Mouse (Mus musculus) kidney, adult 9 months (tissue): ENCODE measurements at regions not wholly inside any gene's neighbourhood (a gene's known extent, or its start where the extent isn't known, plus 50 kb on each side); places are given as distances from the start of the nearest gene placed in this dataset.
"Not testable (repeated sequence)": the region's sequence is repeated elsewhere in the genome, so short reads cannot be mapped to it uniquely, and the experiment has no call there.

Source experiments
- DNase-seq: peaks from one replicate; pipeline ENCODE4 v3.0.0; 2022

DNA sequence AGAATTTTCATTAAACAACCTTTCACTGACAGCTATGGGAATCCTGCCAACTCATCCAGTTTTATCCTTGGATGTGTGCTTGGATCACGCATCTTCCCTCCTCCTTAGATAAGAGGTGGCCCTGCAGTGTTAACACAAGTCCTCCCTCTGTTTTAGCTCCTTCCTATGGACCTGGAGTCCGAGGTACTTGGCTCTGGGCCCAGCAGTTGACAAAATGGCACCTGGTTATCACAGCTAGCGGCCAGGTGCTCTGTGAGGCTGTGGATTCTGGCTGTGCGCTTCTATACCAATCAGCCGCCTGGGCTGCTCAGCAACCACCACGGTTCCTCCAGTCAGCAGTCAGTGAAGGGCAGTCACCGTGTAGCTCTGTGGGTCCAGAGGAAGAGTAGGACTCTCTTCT, 157.4 kb downstream of the Prdm2 start:
- no peak for DNase-seq

DNA sequence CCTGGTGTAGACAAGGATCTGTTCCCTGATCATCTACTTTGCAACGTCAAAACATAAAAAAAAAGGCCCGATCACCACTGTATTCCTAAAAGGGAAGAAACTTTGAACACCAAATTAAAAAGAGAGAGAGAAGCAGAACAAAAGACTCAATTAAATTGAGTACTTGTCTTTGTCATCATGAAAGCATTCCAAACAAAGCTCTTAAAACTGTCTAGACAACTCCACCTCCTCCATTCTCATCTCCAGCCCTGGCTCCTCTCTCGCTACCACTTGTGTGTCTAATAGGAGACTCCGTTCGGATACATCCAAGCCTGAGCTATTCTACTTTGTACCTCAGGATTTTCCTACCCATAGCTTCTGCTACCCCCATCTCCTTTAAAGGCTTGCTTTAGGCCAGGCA, 159.8 kb downstream of the Prdm2 start:
- DNase-seq = no peak

DNA sequence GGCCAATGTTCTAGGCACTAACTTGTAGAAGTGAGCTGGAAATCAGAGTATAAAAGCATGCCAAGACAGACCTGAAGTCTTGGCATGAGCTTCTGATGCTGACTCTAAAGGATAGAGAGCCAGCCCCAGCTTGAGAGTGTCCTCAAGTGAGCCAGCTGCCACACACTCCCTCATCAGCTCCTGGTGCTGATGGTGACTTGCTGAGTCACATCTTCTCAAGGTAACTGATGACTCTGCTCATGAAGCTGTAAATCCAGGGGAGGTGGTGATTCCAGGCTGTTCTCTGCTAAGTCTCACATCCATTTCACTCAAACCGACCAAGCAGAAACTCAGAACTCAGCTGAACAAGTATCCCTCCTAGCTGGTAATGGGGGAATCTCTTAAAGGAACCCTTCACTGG, 161.6 kb downstream of the Prdm2 start:
- no peak for DNase-seq

DNA sequence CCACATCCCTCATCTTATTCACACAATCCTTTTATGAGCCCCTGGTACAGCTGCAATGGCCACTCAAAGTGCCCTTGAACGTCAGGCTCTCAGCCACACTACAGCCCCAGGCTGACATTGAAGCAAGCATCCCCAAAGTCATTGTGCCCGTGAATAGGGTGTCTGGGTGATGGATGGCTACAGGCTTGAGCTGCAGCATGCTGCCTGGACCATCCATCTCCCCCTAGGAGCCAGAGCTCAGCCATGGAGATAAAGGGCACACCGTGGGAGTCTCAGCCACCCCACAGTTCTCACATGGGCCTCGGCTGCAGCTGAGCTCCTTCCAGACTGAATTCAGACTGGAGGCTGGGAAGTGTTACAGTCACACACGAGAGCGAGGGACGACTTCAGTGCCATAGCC, 167.6 kb downstream of the Prdm2 start:
- no peak for DNase-seq

DNA sequence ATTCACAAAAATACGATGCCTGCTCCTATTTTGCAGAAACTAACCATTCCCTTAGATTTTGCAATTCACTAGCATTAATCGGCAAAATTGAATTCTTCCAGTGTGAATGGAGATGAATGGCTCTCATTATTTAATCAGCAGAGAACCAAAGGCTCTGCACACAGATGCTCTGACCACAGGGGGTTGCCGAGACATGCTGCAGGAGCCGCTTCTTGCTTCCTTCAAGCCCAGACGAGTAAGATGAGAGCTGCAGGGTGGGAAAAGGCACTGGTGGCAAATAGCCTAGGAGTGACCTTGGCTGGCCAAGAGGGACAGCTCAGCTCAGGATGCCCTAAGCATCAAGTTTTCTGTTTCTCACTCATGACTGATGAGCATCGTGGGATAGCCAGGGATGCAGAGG, 170.0 kb downstream of the Prdm2 start:
- no peak for DNase-seq

DNA sequence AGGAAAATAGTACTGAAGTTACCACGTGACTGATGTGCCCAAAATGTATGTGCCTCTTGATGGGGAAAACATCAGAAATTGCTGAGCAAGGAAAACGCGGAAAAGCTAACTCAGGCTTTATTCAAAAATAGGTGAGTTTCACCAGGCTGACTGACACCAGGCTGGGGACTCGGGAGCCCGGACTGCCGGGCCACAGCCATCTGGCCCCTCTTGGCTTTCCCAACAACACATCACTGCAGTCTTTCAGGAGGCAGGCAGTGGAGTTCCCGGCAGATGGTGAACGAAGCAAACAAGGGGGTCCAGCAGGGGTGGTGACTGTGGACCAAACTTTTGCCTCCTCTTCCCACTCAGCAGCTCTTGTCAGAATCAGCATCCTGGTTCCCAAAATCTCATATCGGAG, 174.2 kb downstream of the Prdm2 start:
- DNase-seq = no peak

DNA sequence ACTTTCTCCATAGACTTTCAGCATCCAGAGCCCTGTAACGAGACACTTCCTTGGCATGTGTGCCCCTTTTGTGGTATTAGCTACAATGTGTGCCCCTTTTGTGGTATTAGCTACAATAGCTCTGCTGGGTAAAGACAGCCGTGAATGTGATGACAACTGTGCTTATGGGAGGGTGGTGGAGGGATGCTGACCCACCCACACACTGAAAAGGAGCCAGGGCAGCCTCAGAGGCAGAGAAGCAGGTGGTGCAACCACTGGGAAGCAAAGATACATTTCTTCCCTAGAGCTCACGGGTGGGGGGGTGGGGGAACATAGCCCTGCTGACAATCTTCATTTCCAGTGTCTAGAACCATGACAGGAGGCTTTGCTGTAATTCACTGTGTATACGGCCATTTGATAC, 176.1 kb downstream of the Prdm2 start:
- DNase-seq = no peak

DNA sequence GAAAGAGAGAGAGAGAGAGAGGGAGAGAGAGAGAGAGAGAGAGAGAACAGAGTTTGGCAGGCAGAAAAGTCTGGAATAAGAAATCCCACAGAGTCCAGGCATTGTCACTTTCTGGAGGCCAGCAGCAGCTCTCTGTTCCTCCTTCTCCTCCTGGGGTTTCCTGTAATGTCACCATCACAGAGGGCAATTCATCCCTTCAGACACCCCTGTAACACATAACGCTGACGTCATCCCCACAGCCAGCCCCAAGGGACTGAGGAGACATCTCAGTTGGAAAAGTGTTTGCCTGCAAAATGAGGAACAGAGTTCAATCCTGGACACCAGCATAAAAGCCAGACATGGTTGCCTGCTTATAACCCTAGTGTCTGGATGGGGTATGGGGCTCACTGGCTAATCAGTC, 177.7 kb downstream of the Prdm2 start:
- not testable (repeated sequence) for DNase-seq

DNA sequence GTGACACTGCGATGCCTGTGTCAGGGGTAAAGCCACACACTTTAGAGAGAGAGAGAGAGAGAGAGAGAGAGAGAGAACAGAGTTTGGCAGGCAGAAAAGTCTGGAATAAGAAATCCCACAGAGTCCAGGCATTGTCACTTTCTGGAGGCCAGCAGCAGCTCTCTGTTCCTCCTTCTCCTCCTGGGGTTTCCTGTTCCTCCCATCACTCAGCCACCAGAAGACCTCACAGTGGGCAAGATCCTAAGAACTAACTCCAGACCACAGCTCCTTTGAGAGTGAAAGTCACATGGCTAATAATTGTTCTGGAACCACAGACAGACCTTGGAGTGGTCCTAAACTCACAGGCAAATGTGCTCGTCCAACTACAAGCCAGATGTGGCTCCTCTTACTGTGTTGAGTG, 178.5 kb downstream of the Prdm2 start:
- not testable (repeated sequence) for DNase-seq

DNA sequence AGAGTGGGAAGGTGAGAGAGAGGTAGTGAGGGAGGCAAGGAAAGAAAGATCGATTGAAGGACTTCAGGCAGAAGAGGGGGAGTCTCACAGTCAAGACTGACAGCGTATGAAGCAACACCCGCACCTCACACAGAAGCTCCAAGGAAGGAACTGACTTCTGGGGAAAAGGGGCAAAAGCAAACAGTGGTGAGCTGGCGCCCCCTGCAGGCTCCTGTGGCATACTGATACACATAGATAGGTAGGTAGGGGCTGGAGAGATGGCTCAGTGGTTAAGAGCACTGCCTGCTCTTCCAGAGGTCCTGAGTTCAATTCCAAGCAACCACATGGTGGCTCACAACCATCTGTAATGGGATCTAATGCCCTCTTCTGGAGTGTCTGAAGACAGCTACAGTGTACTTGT, 183.0 kb downstream of the Prdm2 start:
- peak; percentile 10 for DNase-seq

DNA sequence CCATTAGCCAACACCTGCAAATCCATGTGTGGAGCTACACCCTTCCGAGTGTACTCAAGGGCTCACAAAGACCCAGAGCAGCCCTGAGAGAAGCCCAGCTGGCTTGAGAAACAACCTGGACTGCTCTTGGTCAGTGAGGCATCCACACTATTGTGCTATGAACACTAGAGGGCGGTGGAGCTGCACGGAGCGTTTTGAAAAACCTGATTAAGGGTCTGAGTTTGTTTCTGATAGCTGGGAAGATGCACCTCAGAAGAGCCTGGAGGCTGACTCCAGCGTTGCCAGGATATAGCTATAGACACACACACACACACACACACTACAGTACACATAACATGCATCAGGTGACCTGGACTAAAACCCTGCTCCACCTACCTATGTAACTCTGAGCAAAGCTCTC, 185.5 kb downstream of the Prdm2 start:
- DNase-seq = peak; percentile 54

DNA sequence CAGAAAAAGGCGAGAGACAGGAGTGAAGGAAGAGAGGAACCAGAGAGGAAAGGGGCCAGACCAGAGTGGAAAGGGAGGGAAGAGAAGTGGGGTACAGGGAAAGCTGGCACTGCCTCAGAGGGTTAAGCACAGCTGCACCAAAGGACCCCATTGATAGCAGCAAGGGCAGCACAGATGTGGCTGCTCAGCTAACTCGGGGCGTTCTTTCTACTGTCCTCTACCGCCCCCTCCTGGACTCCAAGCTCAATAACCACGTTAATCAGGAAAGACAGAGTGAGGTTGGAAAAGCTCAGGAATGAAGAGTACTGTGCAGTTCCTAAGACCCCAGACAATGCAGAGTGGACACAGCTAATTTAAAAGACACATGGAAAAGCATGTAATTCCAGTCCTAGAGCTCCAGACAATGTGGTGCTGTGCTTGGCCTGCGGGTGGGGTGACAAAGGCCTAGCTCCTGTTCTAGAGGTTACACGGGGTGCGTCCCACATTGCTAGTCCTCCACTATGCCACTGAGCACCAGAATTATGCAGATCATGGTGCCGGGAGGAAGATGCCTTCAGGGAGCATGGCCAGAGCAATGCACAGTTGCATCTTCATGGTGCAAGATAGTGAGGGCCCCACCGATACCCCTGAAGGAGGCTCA, 191.4 kb downstream of the Prdm2 start:
- peak; percentile 53 for DNase-seq

DNA sequence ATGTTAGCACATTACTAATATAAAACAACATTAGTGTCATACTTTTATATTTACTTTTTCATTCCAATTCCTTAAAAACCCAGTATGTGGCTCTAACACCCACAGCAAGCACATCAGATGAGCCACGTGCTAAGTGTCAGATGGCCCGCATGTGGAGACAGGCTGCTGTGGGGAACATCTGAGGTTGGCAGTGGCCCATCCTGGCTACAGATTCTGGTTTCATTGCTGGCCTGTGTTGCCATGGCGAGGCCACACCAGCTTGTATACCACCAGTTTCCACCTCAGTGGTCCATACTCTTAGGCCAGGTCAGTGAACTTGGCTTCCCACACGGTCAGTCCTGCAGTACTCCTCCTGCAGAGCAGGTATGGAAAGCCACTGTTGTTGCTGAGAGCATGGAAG, 192.1 kb downstream of the Prdm2 start:
- no peak for DNase-seq

DNA sequence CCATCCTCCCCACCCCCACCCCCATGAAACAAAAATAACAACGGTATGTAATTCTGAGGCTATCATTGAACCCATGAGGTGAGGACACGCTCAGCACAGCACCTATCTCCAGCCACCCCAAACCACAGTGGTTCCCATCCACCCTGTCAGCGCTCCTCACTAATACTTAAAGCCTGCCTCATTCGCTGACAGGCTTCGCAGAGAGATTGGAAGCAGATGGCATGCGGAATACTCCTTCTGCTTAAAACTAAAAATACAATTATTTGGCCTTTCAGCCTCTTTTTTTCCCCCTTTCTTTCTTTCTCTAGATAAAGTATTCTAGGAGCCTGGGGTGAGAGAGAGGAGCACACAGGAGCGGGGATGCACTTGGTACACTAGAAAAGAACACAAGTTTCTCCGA, 199.9 kb downstream of the Prdm2 start:
- no peak for DNase-seq

DNA sequence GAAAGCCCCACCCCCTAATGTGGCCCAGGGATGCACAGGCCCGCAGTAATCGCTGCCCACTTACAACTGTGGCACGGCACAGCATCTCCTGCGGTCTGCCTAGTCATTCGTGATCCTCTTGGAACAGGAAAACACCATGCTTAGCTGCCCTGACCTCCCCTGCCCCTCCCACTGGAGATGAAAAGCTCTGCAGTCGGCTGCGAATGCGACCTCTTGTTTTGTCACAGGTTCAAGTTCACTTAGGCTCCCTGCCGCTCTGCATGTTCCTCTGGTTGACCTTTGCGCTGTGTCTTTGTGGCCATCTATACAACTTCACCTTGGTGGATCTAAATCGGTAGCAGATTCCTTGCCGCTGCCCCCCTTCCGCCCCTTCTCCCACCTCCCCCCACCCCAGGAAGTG, 210.8 kb downstream of the Prdm2 start:
- DNase-seq = no peak

DNA sequence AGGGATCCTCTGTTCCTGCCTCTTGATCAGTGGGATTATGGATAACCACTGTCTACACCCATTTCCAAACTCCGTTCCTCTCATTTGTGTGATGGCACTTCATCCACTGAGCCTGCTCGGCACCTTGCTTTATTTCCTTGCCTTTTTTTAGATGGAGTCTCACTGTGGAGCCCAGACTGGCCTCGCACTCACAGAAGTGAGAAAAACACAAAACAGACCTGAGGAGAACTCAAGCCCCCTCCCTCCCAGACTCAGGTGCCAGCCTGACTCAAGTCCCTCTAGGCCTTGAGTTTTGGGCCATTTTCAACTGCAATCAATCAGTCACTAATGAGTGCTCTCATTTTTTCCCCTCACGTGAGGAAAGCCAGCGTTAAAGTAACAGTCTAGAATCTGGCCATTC, 211.3 kb downstream of the Prdm2 start:
- no peak for DNase-seq

DNA sequence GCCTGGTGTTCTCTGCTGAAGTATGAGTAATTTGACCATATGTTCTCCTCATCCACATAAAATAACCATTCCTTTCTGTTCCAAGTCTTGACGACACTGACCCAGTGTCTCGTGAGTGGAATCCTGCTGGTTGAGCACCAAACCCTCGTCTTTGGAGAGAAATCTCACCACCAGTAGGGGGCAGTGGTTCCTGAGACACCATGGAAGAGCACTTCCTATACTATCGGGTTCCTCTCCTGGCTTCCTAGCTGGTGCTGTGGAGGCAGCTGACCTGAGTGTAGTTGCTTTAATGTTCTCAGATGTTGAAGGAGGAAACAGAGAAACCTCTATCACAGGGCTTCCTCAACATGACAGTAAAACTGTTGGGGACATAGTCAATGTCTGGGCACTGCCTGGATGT, 216.4 kb downstream of the Prdm2 start:
- no peak for DNase-seq

DNA sequence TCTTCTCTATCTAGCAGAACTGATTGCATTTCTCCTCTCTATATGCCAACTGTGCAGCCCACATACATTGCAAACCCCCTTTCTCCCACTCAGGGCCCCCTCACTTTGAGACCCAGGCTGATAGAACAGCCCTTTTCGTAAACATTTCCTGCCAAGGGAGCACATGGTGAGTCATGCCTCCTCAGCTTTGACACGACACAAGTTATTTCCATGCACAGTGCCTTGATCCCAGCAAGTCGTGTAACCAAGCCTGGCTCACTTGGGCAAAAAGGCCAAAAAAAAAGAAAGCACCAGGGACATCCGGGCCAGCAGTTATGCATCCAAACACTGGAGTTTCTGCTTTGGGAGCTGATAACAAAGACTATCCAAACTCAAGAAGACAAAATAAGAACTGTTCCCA, 221.4 kb downstream of the Prdm2 start:
- DNase-seq = no peak

DNA sequence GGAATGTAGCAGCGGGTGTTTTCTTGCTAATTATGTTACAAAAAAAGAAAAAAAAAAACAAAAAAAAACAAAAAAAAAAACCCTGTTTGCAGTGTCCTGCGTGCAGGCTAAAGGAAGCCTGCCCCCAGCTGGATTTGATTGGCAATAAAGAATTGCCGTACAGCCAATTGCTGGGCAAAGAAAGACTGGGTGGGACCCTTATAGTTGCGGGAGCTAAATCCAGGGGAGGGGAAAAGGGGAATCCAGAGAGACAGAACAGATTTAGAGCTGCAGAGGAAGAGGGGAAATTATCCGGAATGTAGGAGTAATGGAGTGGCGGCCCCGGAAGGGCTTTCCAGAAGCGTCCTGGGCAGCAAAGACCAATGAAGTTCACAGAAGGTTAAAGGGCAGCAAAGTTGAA, 223.6 kb downstream of the Prdm2 start:
- no peak for DNase-seq

DNA sequence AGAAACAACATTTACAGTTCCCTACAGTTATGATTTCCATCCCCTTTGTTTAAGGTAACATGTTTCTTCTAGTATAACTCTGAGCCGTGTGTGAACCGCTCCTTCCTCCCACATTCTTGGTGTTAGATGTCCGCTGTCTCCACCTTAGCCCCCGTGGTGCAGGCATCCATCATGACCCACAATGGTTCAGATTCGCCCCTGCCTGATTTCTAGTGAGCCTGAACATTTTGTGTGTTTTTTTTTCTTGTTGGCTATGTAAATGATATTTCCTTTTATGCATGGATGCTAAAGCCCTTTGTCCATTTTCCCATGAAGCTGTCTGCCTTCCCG, 229.5 kb downstream of the Prdm2 start:
- no peak for DNase-seq

DNA sequence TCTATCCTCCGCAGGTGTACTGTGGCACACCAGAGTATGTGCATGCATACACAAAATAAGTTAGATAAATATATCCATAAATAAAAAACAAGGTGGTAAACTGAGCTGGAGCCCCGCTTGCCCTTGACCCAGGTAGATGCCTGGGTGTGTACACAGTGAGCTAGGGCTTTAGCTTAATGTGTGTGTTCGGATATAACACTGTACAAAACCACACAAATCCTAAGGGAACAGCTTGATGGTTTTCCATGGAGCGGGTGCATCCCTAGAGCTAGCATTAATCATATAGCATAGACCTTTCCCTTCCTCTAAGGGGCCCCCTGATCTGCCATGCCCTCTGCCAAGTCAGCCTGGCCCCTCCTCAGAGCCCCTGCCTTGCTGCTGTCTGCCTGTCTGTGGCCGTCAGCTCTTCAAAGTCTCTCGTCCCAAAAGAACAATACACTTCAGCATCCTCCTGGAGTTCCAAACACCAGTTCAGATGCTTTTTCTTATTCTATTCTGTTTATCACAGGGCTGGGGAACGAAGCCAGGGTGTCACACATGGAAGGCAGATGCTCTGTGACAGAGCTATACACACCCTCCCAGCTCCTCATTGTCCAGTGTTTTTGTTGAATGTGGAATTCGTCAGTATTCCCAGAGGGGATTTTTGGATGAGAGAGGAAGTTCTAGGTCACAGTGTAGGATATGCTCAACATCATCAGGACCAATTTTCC, 230.1 kb downstream of the Prdm2 start:
- DNase-seq = no peak

DNA sequence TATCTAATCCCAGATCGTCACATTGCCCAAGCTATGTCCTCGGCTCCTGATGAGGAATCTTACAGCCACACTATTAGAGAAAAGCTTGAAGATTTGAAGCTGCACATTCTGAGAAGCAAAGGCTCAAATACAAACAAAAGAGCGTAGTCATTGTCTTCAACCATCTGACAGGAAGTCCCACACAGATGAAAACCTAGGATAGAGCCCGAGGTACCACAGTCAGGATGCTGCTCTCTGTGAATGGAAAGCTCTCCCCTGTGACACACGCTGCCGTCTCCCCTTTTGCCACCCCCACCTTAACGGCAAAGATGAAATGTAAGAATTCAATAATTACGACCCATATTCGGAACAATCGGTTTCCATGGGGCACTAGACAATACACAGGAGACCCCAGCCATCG, 237.2 kb downstream of the Prdm2 start:
- DNase-seq = no peak

DNA sequence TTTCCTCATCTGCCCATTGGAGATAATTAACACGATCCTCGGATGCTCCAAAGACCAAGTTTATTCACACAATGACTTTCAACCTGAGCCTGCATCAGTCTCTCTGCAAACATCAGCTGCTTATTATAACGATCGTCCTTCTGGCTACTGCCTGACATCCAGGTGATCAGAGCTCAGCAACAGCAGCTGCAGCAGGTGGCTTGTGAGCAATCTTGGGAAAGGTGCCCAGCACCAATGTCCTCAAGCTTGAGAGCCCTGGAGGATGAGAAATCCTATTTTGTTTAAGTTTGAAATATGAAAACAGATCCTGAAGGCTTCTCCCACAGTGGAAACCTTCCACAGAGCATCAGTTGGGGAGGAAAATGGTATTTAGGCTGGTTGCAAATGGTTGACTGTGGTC, 242.8 kb downstream of the Prdm2 start:
- no peak for DNase-seq

DNA sequence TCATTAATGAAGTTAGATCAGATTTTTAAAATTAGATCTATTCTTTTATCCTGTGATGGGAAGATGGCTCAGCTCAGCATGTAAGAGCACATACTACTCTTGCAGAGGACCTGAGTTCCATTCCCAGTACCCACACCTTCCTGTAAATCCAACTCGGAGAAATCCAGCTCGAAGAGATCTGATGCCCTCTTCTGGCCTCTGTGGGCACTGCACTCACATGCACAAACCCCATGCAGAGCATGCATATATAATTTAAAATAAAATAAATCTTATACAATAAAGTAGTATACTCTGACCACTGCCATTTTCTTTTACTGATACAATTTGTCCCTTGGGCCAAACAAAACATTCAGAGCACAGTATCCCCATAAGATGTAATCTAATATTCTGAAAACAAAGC, 245.2 kb downstream of the Prdm2 start:
- no peak for DNase-seq

DNA sequence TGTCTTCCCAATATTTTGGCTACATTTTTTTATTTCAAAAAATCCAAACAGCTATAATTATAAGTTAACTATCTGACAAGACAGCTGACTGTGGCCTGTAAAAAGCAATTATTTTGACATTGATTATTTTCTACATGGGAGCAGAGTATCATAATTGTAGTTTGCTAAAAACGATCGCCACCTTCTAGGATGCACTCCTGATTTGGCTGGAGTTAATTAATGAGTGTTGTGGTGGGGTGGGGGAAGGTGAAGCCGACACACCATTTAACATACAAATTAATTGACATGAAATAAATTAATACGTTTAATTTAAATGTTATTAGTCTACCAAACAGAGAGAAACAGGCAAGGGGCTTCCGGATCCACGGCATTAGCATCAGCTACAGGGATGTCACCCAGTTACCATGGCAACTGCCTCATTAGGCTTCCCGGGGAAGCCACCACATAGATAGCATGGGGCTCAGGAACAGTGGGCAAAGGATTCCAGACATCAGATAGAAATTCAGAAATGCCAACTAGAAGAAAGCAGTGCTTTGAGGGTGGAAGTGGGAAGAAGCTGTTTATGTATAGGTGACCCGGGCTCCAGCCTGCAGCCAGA, 255.9 kb downstream of the Prdm2 start:
- no peak for DNase-seq
